Mouse (Mus musculus): ENCODE measurements around the gene Shc3. TPM values are rescaled to one million over a fixed set of nuclear protein-coding genes. Genes with fewer than 3 reads are reported as not detected.

Gene Shc3
- total RNA-seq, 2 experiments from 2014 or later, result 3.0 to 4.1 TPM

Other genes with a start within 250 kb of the Shc3 start
- 10 to 100 TPM; 14.6 to 21.7 TPM for gene S1pr3, start 160.8 kb downstream of the Shc3 start, total RNA-seq (2021)
- 10 to 100 TPM; 14.5 to 17.7 TPM for gene Cks2, start 75.8 kb upstream of the Shc3 start, total RNA-seq (2021)
- gene Secisbp2, start 82.3 kb upstream of the Shc3 start, total RNA-seq (2021), result 10 to 100 TPM in 1 of 2 experiments, 1 to 10 TPM in 1; 9.8 to 14.0 TPM
- gene Sema4d, start 224.3 kb upstream of the Shc3 start, total RNA-seq (2021), result 100 to 1,000 TPM; 125 to 130 TPM

All from gastrocnemius, postnatal 10 days (tissue).